Mouse (Mus musculus): Measurements from ENCODE around the gene Cdc42ep4. TPM values are rescaled to one million over a fixed set of nuclear protein-coding genes. Genes with fewer than 3 reads are reported as not detected.

Cdc42ep4 gene
- polyA plus RNA-seq, 1 experiment from 2014 or later: 64.5 TPM

DNA sequence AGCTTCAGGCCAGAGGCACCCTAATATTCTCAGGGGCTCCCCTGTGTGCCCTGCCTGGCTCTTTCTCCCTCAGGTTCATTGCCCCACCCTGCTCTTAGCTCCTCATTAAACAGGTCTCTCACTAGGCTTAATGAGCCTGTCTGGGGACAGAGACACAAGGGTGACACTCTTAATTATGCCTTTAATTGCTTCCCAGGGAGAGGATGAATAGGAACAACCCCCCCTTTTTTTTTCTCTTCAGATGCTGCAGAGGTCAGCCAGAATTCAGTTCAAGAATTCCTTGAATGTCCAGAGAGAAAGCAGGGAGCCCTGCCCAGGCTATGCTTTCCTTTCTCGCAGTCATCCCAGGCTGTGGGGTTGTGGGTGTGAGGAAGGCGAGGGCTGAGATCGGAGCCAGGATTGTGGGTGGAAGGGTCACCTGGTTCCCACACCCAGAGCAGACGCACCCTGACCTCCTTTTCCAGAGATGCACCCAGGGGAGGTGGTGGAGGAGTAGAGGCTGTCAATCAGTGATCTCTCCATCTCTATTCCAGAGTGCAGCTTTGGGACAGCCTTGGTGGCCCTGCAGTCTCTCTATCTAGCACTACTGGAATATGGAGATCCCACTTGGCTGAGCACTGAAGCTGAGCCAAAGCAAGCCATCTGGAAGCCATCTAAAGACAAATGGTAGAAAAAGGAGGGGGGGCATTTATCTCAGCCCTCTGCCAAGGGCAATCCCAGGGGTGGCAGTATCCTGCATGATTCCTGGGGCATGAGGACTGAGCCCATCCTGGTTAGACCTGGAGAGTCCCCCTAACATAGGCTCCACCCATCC, 26.2 kb downstream of the Cdc42ep4 start:
- Histone ChIP-seq H3K4me1 (replicated peaks; ENCODE audit: control insufficient read depth, insufficient read depth, low read length) (0 out of 2 replicates have a peak, but pooled peaks cover 2% of the 10 kb centered on the region), H3K27ac (ENCODE audit: low read depth, low read length) (no peak overlapping the region), H3K27me3 (ENCODE audit: control insufficient read depth, insufficient read depth, low read length) (no peaks in the 10 kb centered on the region), H3K4me2 (replicated peaks; ENCODE audit: low read depth, low read length) (no peak overlapping the region), H3K4me3 (ENCODE audit: low read depth, low read length) (no peak overlapping the region), H3K36me3 (ENCODE audit: control insufficient read depth, insufficient read depth, low read length) (peaks cover 28% of the 10 kb centered on the region), H3K9ac (ENCODE audit: low read depth, low read length) (no peak overlapping the region), H3K9me3 (ENCODE audit: control insufficient read depth, low read length) (no peaks in the 10 kb centered on the region)
- WGBS: 73% methylated on average over 4 of the region's 4 CpGs
- DNase-seq (ENCODE audit: low spot score) (no peak), ATAC-seq (ENCODE audit: low FRiP score) (0 out of 2 replicates have a peak, but pooled peaks have one; percentile 19)

GRCm38 (mm10) chr11:113722405-113723090, 29.1 kb downstream of the Cdc42ep4 start:
- no peaks in the 10 kb centered on the region for H3K9me3 ChIP-seq (ENCODE audit: control insufficient read depth, low read length)
- 66% methylated on average over 14 of the region's 14 CpGs for WGBS
- no peak for DNase-seq (ENCODE audit: low spot score)
- H3K27me3 ChIP-seq (ENCODE audit: control insufficient read depth, insufficient read depth, low read length): no peaks in the 10 kb centered on the region
- H3K27ac ChIP-seq (ENCODE audit: low read depth, low read length): no peak overlapping the region
- 0 out of 2 replicates have a peak, but pooled peaks cover 3% of the 10 kb centered on the region for H3K4me1 ChIP-seq (replicated peaks; ENCODE audit: control insufficient read depth, insufficient read depth, low read length)
- H3K9ac ChIP-seq (ENCODE audit: low read depth, low read length): no peak overlapping the region
- peaks cover 14% of the 10 kb centered on the region for H3K36me3 ChIP-seq (ENCODE audit: control insufficient read depth, insufficient read depth, low read length)
- H3K4me2 ChIP-seq (replicated peaks; ENCODE audit: low read depth, low read length): no peak overlapping the region
- no peak for ATAC-seq (ENCODE audit: low FRiP score)
- H3K4me3 ChIP-seq (ENCODE audit: low read depth, low read length): no peak overlapping the region

- no peak overlapping the region for H3K27ac ChIP-seq (ENCODE audit: low read depth, low read length)
- no peak overlapping the region for H3K4me3 ChIP-seq (ENCODE audit: low read depth, low read length)
- no peaks in the 10 kb centered on the region for H3K9me3 ChIP-seq (ENCODE audit: control insufficient read depth, low read length)
- H3K36me3 ChIP-seq (ENCODE audit: control insufficient read depth, insufficient read depth, low read length): no peaks in the 10 kb centered on the region
- no peak overlapping the region for H3K9ac ChIP-seq (ENCODE audit: low read depth, low read length)
- 54% methylated on average over 16 of the region's 16 CpGs for WGBS
- ATAC-seq (ENCODE audit: low FRiP score): no peak
- 0 out of 2 replicates have a peak, but pooled peaks cover 3% of the 10 kb centered on the region for H3K4me1 ChIP-seq (replicated peaks; ENCODE audit: control insufficient read depth, insufficient read depth, low read length)
- H3K4me2 ChIP-seq (replicated peaks; ENCODE audit: low read depth, low read length): no peak overlapping the region
- no peaks in the 10 kb centered on the region for H3K27me3 ChIP-seq (ENCODE audit: control insufficient read depth, insufficient read depth, low read length)
- no peak for DNase-seq (ENCODE audit: low spot score)
Observed at GRCm38 (mm10) chr11:113717767-113718424, 33.8 kb downstream of the Cdc42ep4 start.

GRCm38 (mm10) chr11:113716132-113716531, 35.5 kb downstream of the Cdc42ep4 start:
- 90% methylated on average over 2 of the region's 2 CpGs for WGBS
- no peak overlapping the region for H3K27ac ChIP-seq (ENCODE audit: low read depth, low read length)
- no peak overlapping the region for H3K4me3 ChIP-seq (ENCODE audit: low read depth, low read length)
- 0 out of 2 replicates have a peak, but pooled peaks cover 3% of the 10 kb centered on the region for H3K4me1 ChIP-seq (replicated peaks; ENCODE audit: control insufficient read depth, insufficient read depth, low read length)
- no peak for DNase-seq (ENCODE audit: low spot score)
- H3K9ac ChIP-seq (ENCODE audit: low read depth, low read length): no peak overlapping the region
- no peaks in the 10 kb centered on the region for H3K9me3 ChIP-seq (ENCODE audit: control insufficient read depth, low read length)
- no peak overlapping the region for H3K4me2 ChIP-seq (replicated peaks; ENCODE audit: low read depth, low read length)
- ATAC-seq (ENCODE audit: low FRiP score): no peak
- no peaks in the 10 kb centered on the region for H3K27me3 ChIP-seq (ENCODE audit: control insufficient read depth, insufficient read depth, low read length)
- no peaks in the 10 kb centered on the region for H3K36me3 ChIP-seq (ENCODE audit: control insufficient read depth, insufficient read depth, low read length)

- Histone ChIP-seq H3K9me3 (ENCODE audit: control insufficient read depth, low read length) (no peaks in the 10 kb centered on the region), H3K27me3 (ENCODE audit: control insufficient read depth, insufficient read depth, low read length) (no peaks in the 10 kb centered on the region), H3K9ac (ENCODE audit: low read depth, low read length) (no peak overlapping the region), H3K4me2 (replicated peaks; ENCODE audit: low read depth, low read length) (no peak overlapping the region), H3K4me1 (replicated peaks; ENCODE audit: control insufficient read depth, insufficient read depth, low read length) (peaks cover 10% of the 10 kb centered on the region), H3K36me3 (ENCODE audit: control insufficient read depth, insufficient read depth, low read length) (no peaks in the 10 kb centered on the region), H3K27ac (ENCODE audit: low read depth, low read length) (no peak overlapping the region), H3K4me3 (ENCODE audit: low read depth, low read length) (no peak overlapping the region)
- DNase-seq (ENCODE audit: low spot score) (no peak), ATAC-seq (ENCODE audit: low FRiP score) (no peak)
- 63% methylated on average over 7 of the region's 7 CpGs for WGBS
Observed at GRCm38 (mm10) chr11:113715078-113715674, 36.5 kb downstream of the Cdc42ep4 start.

GRCm38 (mm10) chr11:113711061-113711460, 40.6 kb downstream of the Cdc42ep4 start:
- ATAC-seq (ENCODE audit: low FRiP score) (no peak), DNase-seq (ENCODE audit: low spot score) (no peak)
- H3K9me3 ChIP-seq (ENCODE audit: control insufficient read depth, low read length): no peaks in the 10 kb centered on the region
- peaks cover 18% of the 10 kb centered on the region for H3K4me1 ChIP-seq (replicated peaks; ENCODE audit: control insufficient read depth, insufficient read depth, low read length)
- H3K36me3 ChIP-seq (ENCODE audit: control insufficient read depth, insufficient read depth, low read length): no peaks in the 10 kb centered on the region
- no peak overlapping the region for H3K9ac ChIP-seq (ENCODE audit: low read depth, low read length)
- no peak overlapping the region for H3K4me3 ChIP-seq (ENCODE audit: low read depth, low read length)
- no peak overlapping the region for H3K4me2 ChIP-seq (replicated peaks; ENCODE audit: low read depth, low read length)
- peaks cover 5% of the 10 kb centered on the region for H3K27me3 ChIP-seq (ENCODE audit: control insufficient read depth, insufficient read depth, low read length)
- H3K27ac ChIP-seq (ENCODE audit: low read depth, low read length): no peak overlapping the region
- 37% methylated on average over 1 of the region's 1 CpGs for WGBS

DNA sequence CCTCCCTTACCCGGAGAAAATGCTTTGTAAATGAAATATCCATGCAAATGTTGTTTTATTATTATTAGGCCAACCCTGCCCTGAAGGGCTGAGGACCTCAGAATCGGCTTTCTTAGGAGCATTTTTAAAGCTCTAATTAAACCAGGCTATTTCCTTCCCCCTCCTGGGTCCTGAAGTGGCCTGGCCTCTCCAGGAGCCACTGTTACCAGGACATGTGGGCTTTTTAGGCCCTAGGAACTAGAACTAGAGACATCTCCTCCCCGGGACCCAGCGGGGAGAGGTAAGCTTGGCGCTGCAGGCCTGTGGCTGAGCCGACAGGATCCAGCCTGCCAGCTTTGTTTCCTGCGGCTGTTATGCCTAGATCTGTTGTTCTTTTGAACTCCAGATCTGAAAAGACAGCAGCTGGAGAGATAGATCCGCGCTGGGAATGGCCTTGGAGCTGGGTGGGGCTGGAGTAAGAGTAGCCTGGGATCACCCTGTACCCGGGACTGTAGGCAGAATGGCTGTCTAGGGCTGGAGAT, 41.4 kb downstream of the Cdc42ep4 start:
- peak; percentile 58 for ATAC-seq (ENCODE audit: low FRiP score)
- H3K4me2 ChIP-seq (replicated peaks; ENCODE audit: low read depth, low read length): 0 out of 2 replicates have a peak overlapping the region, but pooled peaks have one; percentile 1
- under 1% methylated on average over 10 of the region's 10 CpGs for WGBS

GRCm38 (mm10) chr11:113709731-113710256, 41.9 kb downstream of the Cdc42ep4 start, which contains the start of gene Cpsf4l:
Gene Cpsf4l (minus strand): TSS chr11:113710017.
- Histone ChIP-seq H3K27ac (ENCODE audit: low read depth, low read length) (peak within 1 kb of the TSS; percentile 30), H3K4me3 (ENCODE audit: low read depth, low read length) (no peak within 1 kb of the TSS), H3K36me3 (ENCODE audit: control insufficient read depth, insufficient read depth, low read length) (no peaks in the 10 kb centered on the region), H3K4me2 (replicated peaks; ENCODE audit: low read depth, low read length) (0 out of 2 replicates have a peak within 1 kb of the TSS, but pooled peaks have one; percentile 18), H3K9ac (ENCODE audit: low read depth, low read length) (peak within 1 kb of the TSS; percentile 25; the same call in 1 of the 2 replicates), H3K4me1 (replicated peaks; ENCODE audit: control insufficient read depth, insufficient read depth, low read length) (peaks cover 18% of the 10 kb centered on the region), H3K27me3 (ENCODE audit: control insufficient read depth, insufficient read depth, low read length) (peaks cover 5% of the 10 kb centered on the region), H3K9me3 (ENCODE audit: control insufficient read depth, low read length) (no peaks in the 10 kb centered on the region)
- DNase-seq (ENCODE audit: low spot score) (no peak), ATAC-seq (ENCODE audit: low FRiP score) (peak; percentile 76)
- 3% methylated on average over 11 of the region's 11 CpGs for WGBS

More for the DNA sequence above, 41.4 kb downstream of the Cdc42ep4 start:
- Histone ChIP-seq H3K36me3 (ENCODE audit: control insufficient read depth, insufficient read depth, low read length) (no peaks in the 10 kb centered on the region), H3K4me1 (replicated peaks; ENCODE audit: control insufficient read depth, insufficient read depth, low read length) (peaks cover 18% of the 10 kb centered on the region), H3K9me3 (ENCODE audit: control insufficient read depth, low read length) (no peaks in the 10 kb centered on the region), H3K4me3 (ENCODE audit: low read depth, low read length) (no peak overlapping the region), H3K27ac (ENCODE audit: low read depth, low read length) (peak overlapping the region; percentile 30), H3K9ac (ENCODE audit: low read depth, low read length) (peak overlapping the region; percentile 25; the same call in 1 of the 2 replicates), H3K27me3 (ENCODE audit: control insufficient read depth, insufficient read depth, low read length) (peaks cover 5% of the 10 kb centered on the region)
- peak; percentile 72 for DNase-seq (ENCODE audit: low spot score)
